Mouse (Mus musculus): ENCODE measurements around the gene Tmem130. TPM values are rescaled to one million over a fixed set of nuclear protein-coding genes. Genes with fewer than 3 reads are reported as not detected.
A peak's percentile ranks its signal among the peaks of the same experiment; 100 is the strongest.

Tmem130 gene
- polyA plus RNA-seq, 1 experiment, result not detected

DNA sequence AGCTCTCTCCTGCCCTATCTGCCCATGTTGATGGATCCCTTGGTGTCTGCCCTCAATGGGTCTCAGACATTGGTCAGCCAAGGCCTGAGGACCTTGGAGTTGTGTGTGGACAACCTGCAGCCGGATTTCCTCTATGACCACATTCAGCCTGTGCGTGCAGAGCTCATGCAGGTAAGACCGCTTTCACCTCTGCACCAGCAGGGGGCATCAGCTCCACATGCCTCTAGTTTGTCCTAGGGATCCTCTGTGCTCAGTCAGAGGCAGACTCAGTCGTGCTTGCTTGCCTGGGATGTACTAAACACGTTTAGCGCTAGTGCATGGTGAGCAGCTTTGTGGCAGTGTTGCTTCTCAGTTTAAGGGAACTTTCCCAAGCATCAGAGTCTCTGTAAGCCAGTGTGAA lies 33.1 kb upstream of the Tmem130 start:
- Histone ChIP-seq H3ac (ENCODE audit: control insufficient read depth, insufficient read length, low read depth) (no peak overlapping the region), H3K36me3 (ENCODE audit: control insufficient read depth, insufficient read depth) (peaks cover 71% of the 10 kb centered on the region), H3K27me3 (ENCODE audit: control insufficient read depth, insufficient read depth, insufficient read length) (no peaks in the 10 kb centered on the region), H3K79me3 (ENCODE audit: low read depth) (no peaks in the 10 kb centered on the region), H3K4me3 (ENCODE audit: insufficient read depth, poor library complexity, severe bottlenecking) (no peak overlapping the region), H3K79me2 (ENCODE audit: control insufficient read depth, insufficient read depth) (no peaks in the 10 kb centered on the region)
- TF ChIP-seq CTCF (IDR thresholded peaks at IDR 0.05; ENCODE audit: control insufficient read depth, insufficient read depth, insufficient read length) (peak; percentile 43), FOSL1 (IDR thresholded peaks at IDR 0.05; ENCODE audit: insufficient read depth, low read length, poor library complexity, severe bottlenecking) (no peak)

DNA sequence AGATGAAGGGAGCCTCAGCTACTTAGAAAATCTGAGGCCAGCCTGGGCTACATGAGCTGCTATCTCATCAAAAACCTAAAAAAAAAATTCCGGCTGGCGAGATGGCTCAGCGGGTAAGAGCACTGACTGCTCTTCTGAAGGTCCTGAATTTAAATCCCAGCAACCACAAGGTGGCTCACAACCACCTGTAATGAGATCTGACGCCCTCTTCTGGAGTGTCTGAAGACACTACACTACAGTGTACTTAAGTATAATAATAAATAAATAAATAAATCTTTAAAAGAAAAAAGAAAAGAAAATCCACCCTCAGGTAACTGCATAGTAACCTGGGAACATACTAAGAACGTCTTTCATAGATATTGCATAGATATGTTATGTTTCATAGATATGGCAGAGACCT lies 31.8 kb upstream of the Tmem130 start:
- H3K27me3 ChIP-seq (ENCODE audit: control insufficient read depth, insufficient read depth, insufficient read length), result no peaks in the 10 kb centered on the region
- no peaks in the 10 kb centered on the region for H3K79me2 ChIP-seq (ENCODE audit: control insufficient read depth, insufficient read depth)
- TF ChIP-seq CTCF (IDR thresholded peaks at IDR 0.05; ENCODE audit: control insufficient read depth, insufficient read depth, insufficient read length) (no peak), MYOG (IDR thresholded peaks at IDR 0.05; ENCODE audit: control insufficient read depth, extremely low read depth, insufficient read length) (no peak), MAX (IDR thresholded peaks at IDR 0.05) (no peak), CEBPB (IDR thresholded peaks at IDR 0.05; ENCODE audit: low read depth) (no peak), MYOD1 (IDR thresholded peaks at IDR 0.05; ENCODE audit: control insufficient read depth, insufficient read length, low read depth) (no peak), USF1 (IDR thresholded peaks at IDR 0.05; ENCODE audit: low read depth) (no peak), FOSL1 (IDR thresholded peaks at IDR 0.05; ENCODE audit: insufficient read depth, low read length, poor library complexity, severe bottlenecking) (no peak)
- no peak overlapping the region for H3ac ChIP-seq (ENCODE audit: control insufficient read depth, insufficient read length, low read depth)
- H3K4me3 ChIP-seq (ENCODE audit: insufficient read depth, poor library complexity, severe bottlenecking), result no peak overlapping the region
- peaks cover 74% of the 10 kb centered on the region for H3K36me3 ChIP-seq (ENCODE audit: control insufficient read depth, insufficient read depth)
- no peaks in the 10 kb centered on the region for H3K79me3 ChIP-seq (ENCODE audit: low read depth)

DNA sequence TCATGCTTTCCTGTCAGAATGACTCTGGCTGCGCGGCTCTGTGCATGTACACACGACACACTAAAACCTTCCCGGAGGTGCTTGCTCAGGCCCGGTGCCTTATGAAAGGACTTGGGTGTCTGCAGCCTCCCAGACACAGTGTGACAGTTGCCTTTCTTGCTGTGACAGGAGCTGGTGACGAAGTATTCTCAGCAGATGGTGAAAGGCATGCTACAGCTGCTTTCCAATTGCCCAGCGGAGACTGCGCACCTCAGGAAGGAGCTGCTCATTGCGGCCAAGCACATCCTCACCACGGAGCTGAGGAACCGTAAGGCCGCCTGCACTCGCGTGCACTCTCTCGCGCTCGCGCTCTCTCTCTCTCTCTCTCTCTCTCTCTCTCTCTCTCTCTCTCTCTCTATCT lies 24.8 kb upstream of the Tmem130 start:
- TF ChIP-seq MYOG (IDR thresholded peaks at IDR 0.05; ENCODE audit: control insufficient read depth, extremely low read depth, insufficient read length), result no peak
- no peak for TF ChIP-seq CEBPB (IDR thresholded peaks at IDR 0.05; ENCODE audit: low read depth)
- no peak for TF ChIP-seq MYOD1 (IDR thresholded peaks at IDR 0.05; ENCODE audit: control insufficient read depth, insufficient read length, low read depth)
- no peak for TF ChIP-seq USF1 (IDR thresholded peaks at IDR 0.05; ENCODE audit: low read depth)
- no peak for TF ChIP-seq FOSL1 (IDR thresholded peaks at IDR 0.05; ENCODE audit: insufficient read depth, low read length, poor library complexity, severe bottlenecking)
- TF ChIP-seq CTCF (IDR thresholded peaks at IDR 0.05; ENCODE audit: control insufficient read depth, insufficient read depth, insufficient read length), result no peak
- no peak for TF ChIP-seq MAX (IDR thresholded peaks at IDR 0.05)
- no peak overlapping the region for H3ac ChIP-seq (ENCODE audit: control insufficient read depth, insufficient read length, low read depth)
- peaks cover 73% of the 10 kb centered on the region for H3K36me3 ChIP-seq (ENCODE audit: control insufficient read depth, insufficient read depth)
- no peak overlapping the region for H3K4me3 ChIP-seq (ENCODE audit: insufficient read depth, poor library complexity, severe bottlenecking)
- H3K27me3 ChIP-seq (ENCODE audit: control insufficient read depth, insufficient read depth, insufficient read length), result no peaks in the 10 kb centered on the region
- no peaks in the 10 kb centered on the region for H3K79me3 ChIP-seq (ENCODE audit: low read depth)
- no peaks in the 10 kb centered on the region for H3K79me2 ChIP-seq (ENCODE audit: control insufficient read depth, insufficient read depth)

DNA sequence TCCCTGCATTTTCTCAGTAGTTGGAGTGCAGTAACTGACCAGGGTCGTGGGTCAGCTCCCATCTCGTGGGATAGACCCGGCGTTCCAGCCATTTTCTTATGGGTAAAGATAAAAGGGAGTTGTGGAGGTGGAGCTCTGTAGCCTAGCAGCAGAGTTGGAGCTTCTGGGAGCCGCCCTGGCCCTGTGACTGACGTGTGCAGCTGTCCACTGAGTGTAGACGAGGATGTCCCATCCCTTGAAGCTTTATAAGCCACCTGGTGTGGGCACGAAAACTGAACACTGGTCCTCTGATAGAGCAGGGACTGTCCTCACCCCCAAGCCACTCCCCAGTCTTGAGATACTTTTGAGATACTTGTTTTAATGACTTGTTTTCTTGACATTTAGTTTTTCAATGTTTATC lies 19.0 kb upstream of the Tmem130 start:
- Histone ChIP-seq H3ac (ENCODE audit: control insufficient read depth, insufficient read length, low read depth) (no peak overlapping the region), H3K4me3 (ENCODE audit: insufficient read depth, poor library complexity, severe bottlenecking) (no peak overlapping the region), H3K36me3 (ENCODE audit: control insufficient read depth, insufficient read depth) (peaks cover 80% of the 10 kb centered on the region), H3K79me3 (ENCODE audit: low read depth) (peaks cover 3% of the 10 kb centered on the region), H3K79me2 (ENCODE audit: control insufficient read depth, insufficient read depth) (peaks cover 8% of the 10 kb centered on the region), H3K27me3 (ENCODE audit: control insufficient read depth, insufficient read depth, insufficient read length) (no peaks in the 10 kb centered on the region)
- no peak for TF ChIP-seq MYOD1 (IDR thresholded peaks at IDR 0.05; ENCODE audit: control insufficient read depth, insufficient read length, low read depth)
- TF ChIP-seq FOSL1 (IDR thresholded peaks at IDR 0.05; ENCODE audit: insufficient read depth, low read length, poor library complexity, severe bottlenecking), result no peak
- TF ChIP-seq CTCF (IDR thresholded peaks at IDR 0.05; ENCODE audit: control insufficient read depth, insufficient read depth, insufficient read length), result no peak
- TF ChIP-seq CEBPB (IDR thresholded peaks at IDR 0.05; ENCODE audit: low read depth), result no peak
- no peak for TF ChIP-seq MAX (IDR thresholded peaks at IDR 0.05)

DNA sequence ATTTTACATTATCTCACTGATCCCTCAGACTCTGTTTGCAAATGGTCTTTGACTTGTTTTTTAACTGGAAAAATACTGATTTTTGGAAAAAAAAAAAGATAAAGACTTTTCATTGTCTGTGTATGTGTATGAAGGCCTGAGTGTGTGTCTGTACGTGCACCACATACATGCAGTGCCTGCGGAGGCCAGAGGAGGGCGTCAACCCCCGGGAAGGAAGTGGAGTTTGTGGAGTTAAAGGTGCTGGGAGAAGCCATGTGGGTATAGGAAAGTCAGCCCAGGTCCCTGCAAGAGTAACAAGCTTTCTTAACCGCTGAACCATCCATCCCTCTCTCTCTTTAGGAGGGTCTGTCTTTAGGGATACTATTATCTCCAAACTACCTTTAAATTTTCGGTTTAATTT lies 11.6 kb upstream of the Tmem130 start:
- Histone ChIP-seq H3K79me3 (ENCODE audit: low read depth) (peaks cover 41% of the 10 kb centered on the region), H3K4me3 (ENCODE audit: insufficient read depth, poor library complexity, severe bottlenecking) (no peak overlapping the region), H3K79me2 (ENCODE audit: control insufficient read depth, insufficient read depth) (peaks cover 82% of the 10 kb centered on the region), H3K27me3 (ENCODE audit: control insufficient read depth, insufficient read depth, insufficient read length) (no peaks in the 10 kb centered on the region), H3K36me3 (ENCODE audit: control insufficient read depth, insufficient read depth) (peaks cover 55% of the 10 kb centered on the region), H3ac (ENCODE audit: control insufficient read depth, insufficient read length, low read depth) (no peak overlapping the region)
- TF ChIP-seq CEBPB (IDR thresholded peaks at IDR 0.05; ENCODE audit: low read depth) (no peak), FOSL1 (IDR thresholded peaks at IDR 0.05; ENCODE audit: insufficient read depth, low read length, poor library complexity, severe bottlenecking) (no peak), MAX (IDR thresholded peaks at IDR 0.05) (no peak), CTCF (IDR thresholded peaks at IDR 0.05; ENCODE audit: control insufficient read depth, insufficient read depth, insufficient read length) (no peak), MYOG (IDR thresholded peaks at IDR 0.05; ENCODE audit: control insufficient read depth, extremely low read depth, insufficient read length) (no peak), USF1 (IDR thresholded peaks at IDR 0.05; ENCODE audit: low read depth) (no peak), MYOD1 (IDR thresholded peaks at IDR 0.05; ENCODE audit: control insufficient read depth, insufficient read length, low read depth) (no peak)

DNA sequence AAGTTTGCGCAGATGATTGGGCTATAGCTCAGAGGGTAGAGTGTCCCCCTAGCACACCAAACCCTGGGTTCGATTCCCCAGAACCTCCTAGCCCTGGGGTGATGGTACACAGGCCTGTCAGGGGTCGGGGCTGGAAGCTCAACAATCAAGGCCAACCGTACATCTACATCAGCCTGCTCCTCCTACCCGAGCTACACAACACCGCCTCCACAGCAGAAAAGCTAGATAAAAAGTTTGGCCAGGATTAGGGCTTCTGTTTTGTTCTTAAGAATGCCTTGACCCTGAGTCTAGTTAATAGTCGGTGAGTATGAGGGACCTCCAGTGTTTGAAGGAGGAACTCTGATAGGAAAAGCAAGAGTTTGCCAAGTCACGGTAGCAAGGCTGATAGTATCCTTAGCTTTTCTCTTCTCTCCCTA lies 7.5 kb upstream of the Tmem130 start:
- Histone ChIP-seq H3K27me3 (ENCODE audit: control insufficient read depth, insufficient read depth, insufficient read length) (peaks cover 5% of the 10 kb centered on the region), H3K79me2 (ENCODE audit: control insufficient read depth, insufficient read depth) (peaks cover 59% of the 10 kb centered on the region)
- TF ChIP-seq CTCF (IDR thresholded peaks at IDR 0.05; ENCODE audit: control insufficient read depth, insufficient read depth, insufficient read length), result no peak
- no peak for TF ChIP-seq MYOD1 (IDR thresholded peaks at IDR 0.05; ENCODE audit: control insufficient read depth, insufficient read length, low read depth)
- no peak for TF ChIP-seq CEBPB (IDR thresholded peaks at IDR 0.05; ENCODE audit: low read depth)
- no peak for TF ChIP-seq MYOG (IDR thresholded peaks at IDR 0.05; ENCODE audit: control insufficient read depth, extremely low read depth, insufficient read length)
- no peak for TF ChIP-seq USF1 (IDR thresholded peaks at IDR 0.05; ENCODE audit: low read depth)
- no peak for TF ChIP-seq FOSL1 (IDR thresholded peaks at IDR 0.05; ENCODE audit: insufficient read depth, low read length, poor library complexity, severe bottlenecking)
- no peak for TF ChIP-seq MAX (IDR thresholded peaks at IDR 0.05)

More for the DNA sequence above, 7.5 kb upstream of the Tmem130 start:
- peaks cover 29% of the 10 kb centered on the region for H3K79me3 ChIP-seq (ENCODE audit: low read depth)
- H3K4me3 ChIP-seq (ENCODE audit: insufficient read depth, poor library complexity, severe bottlenecking), result peak overlapping the region; percentile 85
- peaks cover 24% of the 10 kb centered on the region for H3K36me3 ChIP-seq (ENCODE audit: control insufficient read depth, insufficient read depth)
- peak overlapping the region; percentile 74 for H3ac ChIP-seq (ENCODE audit: control insufficient read depth, insufficient read length, low read depth)

Data from C2C12 (cell line).